Mouse (Mus musculus) liver, postnatal 0 days (tissue): Measurements from ENCODE around the gene Mfap3. TPM values are rescaled to one million over a fixed set of nuclear protein-coding genes. Genes with fewer than 3 reads are reported as not detected.

Experiments used
- ATAC-seq: fragments of 200-750 bp; cut with Nextera tagmentation; 2 replicates; pipeline ENCODE4 v1.8.0; 2017; ENCODE audit warnings: mild to moderate bottlenecking, moderate library complexity
- DNase-seq: peaks from one replicate; pipeline ENCODE4 v3.0.0-alpha.2; 2016
- H3K27ac ChIP-seq: fragments of 300-500 bp; sonication (generic); 2 replicates; pipeline ENCODE4 v1.5.1; 2014; ENCODE audit warnings: antibody characterized with exemption, moderate library complexity, mild to moderate bottlenecking, low read depth
- H3K27me3 ChIP-seq: fragments of 300-500 bp; sonication (generic); 2 replicates; pipeline ENCODE4 v1.6.1; 2014; ENCODE audit warnings: low read length, control low read depth, mixed read lengths; ENCODE audit not compliant: insufficient read depth
- H3K36me3 ChIP-seq: fragments of 300-500 bp; sonication (generic); replicated peaks from 2 replicates; pipeline ENCODE4 v1.6.1; 2014; ENCODE audit warnings: mild to moderate bottlenecking, control low read depth, low read length, moderate library complexity, mixed read lengths; ENCODE audit not compliant: insufficient read depth
- H3K4me1 ChIP-seq: fragments of 300-500 bp; sonication (generic); 2 replicates; pipeline ENCODE4 v1.6.1; 2014; ENCODE audit warnings: antibody characterized with exemption, mild to moderate bottlenecking, control low read depth; ENCODE audit not compliant: insufficient read depth
- H3K4me2 ChIP-seq: fragments of 300-500 bp; sonication (generic); 2 replicates; pipeline ENCODE4 v1.6.1; 2014; ENCODE audit warnings: low read depth, mild to moderate bottlenecking, low read length, moderate library complexity, mixed read lengths
- H3K4me3 ChIP-seq: fragments of 300-500 bp; sonication (generic); 2 replicates; pipeline ENCODE4 v1.5.1; 2014; ENCODE audit warnings: low read depth, low read length
- H3K9ac ChIP-seq: fragments of 300-500 bp; sonication (generic); replicated peaks from 2 replicates; pipeline ENCODE4 v1.6.1; 2014; ENCODE audit warnings: mild to moderate bottlenecking, moderate library complexity
- H3K9me3 ChIP-seq: fragments of 300-500 bp; sonication (generic); 2 replicates; pipeline ENCODE4 v1.6.1; 2016; ENCODE audit warnings: mild to moderate bottlenecking, control low read depth, low read length, mixed read lengths
- CTCF ChIP-seq: sonication (generic); IDR thresholded peaks from 2 replicates; pipeline ENCODE4 v1.5.1; 2016; ENCODE audit warnings: antibody characterized with exemption, low read depth
- EP300 ChIP-seq: IDR thresholded peaks from 2 replicates; pipeline ENCODE4 v1.6.1; 2016; ENCODE audit warnings: antibody characterized with exemption, low read depth, mild to moderate bottlenecking
- WGBS: fragments of 180-500 bp; shearing (Covaris S2); extraction: QIAGEN DNeasy Blood & Tissue Kit; methylation state at CpG from one replicate; pipeline ENCODE4 v1.1.7; 2014; ENCODE audit not compliant: insufficient replicate concordance; 5-methylcytosine and 5-hydroxymethylcytosine counted together
- polyA plus RNA-seq: library from polyadenylated mRNA; unstranded; fragments of >200 nt; fragmentation: Nextera tagmentation; extraction: Ambion mirVana; gene quantifications from 2 replicates; pipeline ENCODE4 v1.2.1, GENCODE M21; 2015

Mfap3 gene
- polyA plus RNA-seq, 1 experiment from 2014 or later = 13.6 TPM

- Histone ChIP-seq H3K36me3 (no peaks in the 10 kb centered on the region), H3K4me2 (no peak overlapping the region), H3K9me3 (no peaks in the 10 kb centered on the region), H3K4me3 (no peak overlapping the region), H3K9ac (no peak overlapping the region), H3K27me3 (no peaks in the 10 kb centered on the region), H3K27ac (no peak overlapping the region), H3K4me1 (no peaks in the 10 kb centered on the region)
- 49% methylated on average over 14 of the region's 14 CpGs for WGBS
- no peak for TF ChIP-seq CTCF
- no peak for TF ChIP-seq EP300
- DNase-seq = no peak
- ATAC-seq = no peak
Measured at GRCm38 (mm10) chr11:57573686-57574274, 55.3 kb downstream of the Mfap3 start.

GRCm38 (mm10) chr11:57576871-57577515 lies 58.5 kb downstream of the Mfap3 start:
- Histone ChIP-seq H3K4me1 (no peaks in the 10 kb centered on the region), H3K36me3 (no peaks in the 10 kb centered on the region), H3K27me3 (no peaks in the 10 kb centered on the region), H3K9me3 (no peaks in the 10 kb centered on the region), H3K4me2 (no peak overlapping the region), H3K27ac (no peak overlapping the region), H3K9ac (no peak overlapping the region), H3K4me3 (no peak overlapping the region)
- ATAC-seq = no peak
- TF ChIP-seq EP300 (no peak), CTCF (no peak)
- WGBS = 67% methylated on average over 6 of the region's 6 CpGs
- no peak for DNase-seq

- 39% methylated on average over 10 of the region's 10 CpGs for WGBS
- Histone ChIP-seq H3K9ac (no peak overlapping the region), H3K4me1 (0 out of 2 replicates have a peak, but pooled peaks cover 3% of the 10 kb centered on the region), H3K27ac (no peak overlapping the region), H3K4me2 (no peak overlapping the region), H3K27me3 (no peaks in the 10 kb centered on the region), H3K36me3 (no peaks in the 10 kb centered on the region), H3K9me3 (no peaks in the 10 kb centered on the region), H3K4me3 (no peak overlapping the region)
- ATAC-seq (no peak), DNase-seq (no peak)
- TF ChIP-seq CTCF = no peak
- TF ChIP-seq EP300 = no peak
Measured at GRCm38 (mm10) chr11:57582818-57583635, 64.6 kb downstream of the Mfap3 start.

Other genes starting within 250 kb of the Mfap3 start
- gene Fam114a2, start within 50 bp of the Mfap3 start, polyA plus RNA-seq = 22.7 and 22.9 TPM in 2 replicates
- gene Galnt10, start 126.8 kb downstream of the Mfap3 start, polyA plus RNA-seq = 6.5 and 8.2 TPM in 2 replicates